Mouse (Mus musculus): ENCODE measurements at regions not wholly inside any gene's neighbourhood (a gene's known extent, or its start where the extent isn't known, plus 50 kb on each side); places are given as distances from the start of the nearest gene placed in this dataset.

DNA sequence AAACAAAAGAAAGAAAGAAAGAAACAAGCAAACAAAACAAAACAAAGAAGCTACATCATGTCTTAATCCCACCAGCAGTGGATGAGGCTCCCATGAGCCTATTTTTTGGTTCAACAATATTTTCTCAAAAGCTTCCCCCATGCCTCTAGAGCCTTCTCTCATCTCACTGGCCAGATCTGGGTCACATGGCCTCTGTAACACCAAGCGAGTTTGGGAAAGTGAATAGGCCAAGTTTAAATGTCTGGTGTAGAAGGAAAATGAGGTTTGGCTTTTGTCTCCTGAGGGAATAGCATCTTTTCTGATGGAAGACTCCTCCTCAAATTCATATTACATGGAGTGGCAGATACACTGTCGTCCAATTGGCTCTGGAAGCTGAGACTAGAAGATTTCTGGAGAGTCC, 78.2 kb upstream of the Magi3 start:
- TF ChIP-seq GATA1 (IDR thresholded peaks at IDR 0.05; ENCODE audit: low read depth, low read length) (no peak), POLR2AphosphoS2 (IDR thresholded peaks at IDR 0.05; ENCODE audit: low read length) (no peak), RAD21 (IDR thresholded peaks at IDR 0.05; ENCODE audit: low read depth, low read length) (no peak), MYC (IDR thresholded peaks at IDR 0.05; ENCODE audit: low read depth, low read length) (no peak), ZMIZ1 (IDR thresholded peaks at IDR 0.05; ENCODE audit: low read depth, low read length) (no peak), TCF12 (IDR thresholded peaks at IDR 0.05; ENCODE audit: low read depth, low read length) (no peak), ELF1 (IDR thresholded peaks at IDR 0.05; ENCODE audit: low read depth, low read length) (no peak), MAX (IDR thresholded peaks at IDR 0.05; ENCODE audit: low read length) (no peak)
- H3K36me3 ChIP-seq (ENCODE audit: control insufficient read depth in 1 of 2, insufficient read depth in 2 of 2, low read length in 2 of 2): no peaks in the 10 kb centered on the region
- H3K4me1 ChIP-seq (ENCODE audit: control insufficient read depth in 1 of 2, insufficient read depth in 2 of 2, low read length in 2 of 2): no peaks in the 10 kb centered on the region

DNA sequence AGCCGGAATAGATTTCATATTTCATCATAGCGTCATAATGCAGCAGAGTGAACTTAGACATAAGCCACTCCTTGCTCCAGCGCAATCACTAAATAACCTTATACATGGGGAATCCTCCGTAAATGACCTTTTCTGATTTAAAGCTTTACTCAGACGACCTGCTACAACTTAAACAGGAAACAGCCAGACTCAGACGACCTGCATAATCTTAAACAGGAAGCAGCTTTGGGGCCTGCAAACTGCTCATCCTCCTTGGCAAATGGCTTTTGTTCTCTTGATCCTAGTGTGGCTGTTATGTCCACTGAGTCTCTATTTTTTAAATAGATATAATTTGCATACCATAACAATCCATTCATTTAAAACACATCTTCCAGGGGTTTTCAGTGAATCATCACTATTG, 76.9 kb upstream of the Magi3 start:
- H3K27ac ChIP-seq (ENCODE audit: control insufficient read depth, low read depth, low read length): no peak overlapping the region
- TF ChIP-seq CTCF (IDR thresholded peaks at IDR 0.05 in 2 of 3, conservative IDR thresholded peaks at IDR 0.05 in 1 of 3; ENCODE audit: control insufficient read depth in 1 of 3, insufficient read depth in 1 of 3, low read depth in 2 of 3, low read length in 3 of 3, poor library complexity in 1 of 3, severe bottlenecking in 1 of 3) (no peak), NELFE (IDR thresholded peaks at IDR 0.05; ENCODE audit: low read depth, low read length) (no peak), ZKSCAN1 (IDR thresholded peaks at IDR 0.05; ENCODE audit: low read depth, low read length) (no peak), JUND (IDR thresholded peaks at IDR 0.05; ENCODE audit: low read depth, low read length) (no peak), ZC3H11A (IDR thresholded peaks at IDR 0.05; ENCODE audit: low read depth, low read length) (no peak), TBP (IDR thresholded peaks at IDR 0.05; ENCODE audit: low read depth, low read length) (no peak), ZNF384 (IDR thresholded peaks at IDR 0.05; ENCODE audit: low read depth, low read length) (no peak), USF1 (IDR thresholded peaks at IDR 0.05; ENCODE audit: low read depth, low read length) (no peak), POLR2AphosphoS5 (IDR thresholded peaks at IDR 0.05; ENCODE audit: borderline replicate concordance, low read depth, low read length) (no peak), POLR2A (IDR thresholded peaks at IDR 0.05; ENCODE audit: control insufficient read depth in 1 of 2, insufficient read depth in 1 of 2, low read depth in 1 of 2, low read length in 2 of 2, poor library complexity in 1 of 2) (no peak), NRF1 (IDR thresholded peaks at IDR 0.05; ENCODE audit: insufficient read depth, low read depth, low read length, poor library complexity, severe bottlenecking) (no peak), USF2 (IDR thresholded peaks at IDR 0.05; ENCODE audit: borderline replicate concordance in 1 of 2, insufficient read depth in 1 of 2, low read depth in 1 of 2, low read length in 2 of 2) (no peak), ELF1 (IDR thresholded peaks at IDR 0.05; ENCODE audit: low read depth, low read length) (no peak), RAD21 (IDR thresholded peaks at IDR 0.05; ENCODE audit: low read depth, low read length) (no peak), MAFK (IDR thresholded peaks at IDR 0.05; ENCODE audit: borderline replicate concordance, low read depth, low read length) (no peak)
- H3K4me3 ChIP-seq (ENCODE audit: control insufficient read depth in 1 of 2, insufficient read depth in 1 of 2, low read depth in 2 of 2, low read length in 2 of 2): no peak overlapping the region
- no peaks in the 10 kb centered on the region; a peak in 2 of 4 replicates for H3K27me3 ChIP-seq (ENCODE audit: control insufficient read depth in 1 of 2, insufficient read depth in 2 of 2, low read length in 2 of 2)
- H3K36me3 ChIP-seq (ENCODE audit: control insufficient read depth in 1 of 2, insufficient read depth in 2 of 2, low read length in 2 of 2): no peaks in the 10 kb centered on the region
- H3K9ac ChIP-seq (ENCODE audit: control insufficient read depth, low read depth, low read length, poor library complexity, severe bottlenecking): no peak overlapping the region
- H3K4me1 ChIP-seq (ENCODE audit: control insufficient read depth in 1 of 2, insufficient read depth in 2 of 2, low read length in 2 of 2): no peaks in the 10 kb centered on the region
- no peak for DNase-seq (ENCODE audit: low read depth, low spot score)
- no peaks in the 10 kb centered on the region for H3K9me3 ChIP-seq (replicated peaks; ENCODE audit: insufficient read depth, low read length)
- no peaks in the 10 kb centered on the region for H3K79me2 ChIP-seq (ENCODE audit: control insufficient read depth, insufficient read depth, low read length, poor library complexity)

More for the DNA sequence above, 78.2 kb upstream of the Magi3 start:
- H3K27me3 ChIP-seq (ENCODE audit: control insufficient read depth in 1 of 2, insufficient read depth in 2 of 2, low read length in 2 of 2): no peaks in the 10 kb centered on the region; a peak in 2 of 4 replicates
- H3K27ac ChIP-seq (ENCODE audit: control insufficient read depth, low read depth, low read length): no peak overlapping the region
- no peak for DNase-seq (ENCODE audit: low read depth, low spot score)
- H3K9ac ChIP-seq (ENCODE audit: control insufficient read depth, low read depth, low read length, poor library complexity, severe bottlenecking): no peak overlapping the region
- H3K4me3 ChIP-seq (ENCODE audit: control insufficient read depth in 1 of 2, insufficient read depth in 1 of 2, low read depth in 2 of 2, low read length in 2 of 2): no peak overlapping the region
- no peaks in the 10 kb centered on the region for H3K9me3 ChIP-seq (replicated peaks; ENCODE audit: insufficient read depth, low read length)
- no peaks in the 10 kb centered on the region for H3K79me2 ChIP-seq (ENCODE audit: control insufficient read depth, insufficient read depth, low read length, poor library complexity)

Measured in MEL (cell line).